Mouse (Mus musculus): ENCODE results near the gene Espn.

GRCm38 (mm10) chr4:152194476-152195175 lies 42.5 kb upstream of the Espn start:
- TF ChIP-seq RCOR1 (IDR thresholded peaks at IDR 0.05; ENCODE audit: low read depth, low read length) (no peak), GATA1 (IDR thresholded peaks at IDR 0.05; ENCODE audit: low read depth, low read length) (no peak), POLR2AphosphoS2 (IDR thresholded peaks at IDR 0.05; ENCODE audit: low read length) (no peak), CTCF (IDR thresholded peaks at IDR 0.05 in 2 of 3, conservative IDR thresholded peaks at IDR 0.05 in 1 of 3; ENCODE audit: control insufficient read depth in 1 of 3, insufficient read depth in 1 of 3, low read depth in 2 of 3, low read length in 3 of 3, poor library complexity in 1 of 3, severe bottlenecking in 1 of 3) (no peak)

Data from MEL (cell line).